Mouse (Mus musculus): ENCODE measurements around the gene Palm3. TPM values are rescaled to one million over a fixed set of nuclear protein-coding genes. Genes with fewer than 3 reads are reported as not detected.

Palm3 gene
- polyA plus RNA-seq, 1 experiment = 2.5 TPM

- Histone ChIP-seq H3K27ac (ENCODE audit: insufficient read depth, low read length) (no peak overlapping the region), H3K4me1 (ENCODE audit: control insufficient read depth, insufficient read depth, low read length) (peaks cover 4% of the 10 kb centered on the region), H3K4me3 (ENCODE audit: insufficient read depth, low read length) (no peak overlapping the region)
- TF ChIP-seq POLR2A (IDR thresholded peaks at IDR 0.05; ENCODE audit: extremely low read depth, insufficient read depth, low read length) (no peak), CTCF (IDR thresholded peaks at IDR 0.05; ENCODE audit: extremely low read depth, insufficient read depth, low read length) (no peak)
Observed at GRCm38 (mm10) chr8:84076849-84077248, 55.6 kb downstream of the Palm3 start.

- Histone ChIP-seq H3K4me1 (ENCODE audit: control insufficient read depth, insufficient read depth, low read length) (no peaks in the 10 kb centered on the region), H3K4me3 (ENCODE audit: insufficient read depth, low read length) (no peak overlapping the region), H3K27ac (ENCODE audit: insufficient read depth, low read length) (no peak overlapping the region)
- TF ChIP-seq CTCF (IDR thresholded peaks at IDR 0.05; ENCODE audit: extremely low read depth, insufficient read depth, low read length) (no peak), POLR2A (IDR thresholded peaks at IDR 0.05; ENCODE audit: extremely low read depth, insufficient read depth, low read length) (no peak)
Observed at GRCm38 (mm10) chr8:84079206-84079605, 57.9 kb downstream of the Palm3 start.

Other genes starting within 250 kb of the Palm3 start
- gene Adgrl1, start 121.4 kb upstream of the Palm3 start, polyA plus RNA-seq (2012; rRNA removed) = 236 and 241 TPM in 2 replicates
- gene Gm10644, start 66.3 kb upstream of the Palm3 start, polyA plus RNA-seq (2012; rRNA removed) = 0.52 and 0.62 TPM in 2 replicates
- 1.2 and 1.4 TPM in 2 replicates for gene Asf1b, start 66.0 kb upstream of the Palm3 start, polyA plus RNA-seq (2012; rRNA removed)
- gene Prkaca, start 48.5 kb upstream of the Palm3 start, polyA plus RNA-seq (2012; rRNA removed) = 181 and 183 TPM in 2 replicates
- gene Samd1, start 23.8 kb upstream of the Palm3 start, polyA plus RNA-seq (2012; rRNA removed) = 42.4 and 48.4 TPM in 2 replicates
- 0.13 and 0.21 TPM in 2 replicates for gene 1700067K01Rik, start 20.0 kb upstream of the Palm3 start, polyA plus RNA-seq (2012; rRNA removed)
- 0.87 and 1.4 TPM in 2 replicates for gene 2210011C24Rik, start 9.3 kb upstream of the Palm3 start, polyA plus RNA-seq (2012; rRNA removed)
- 0.33 and 0.40 TPM in 2 replicates for gene Il27ra, start 21.1 kb downstream of the Palm3 start, polyA plus RNA-seq (2012; rRNA removed)
- gene Rln3, start 23.5 kb downstream of the Palm3 start, polyA plus RNA-seq (2012; rRNA removed) = not detected in 2 replicates
- gene Gm10643, start 43.7 kb downstream of the Palm3 start, polyA plus RNA-seq (2012; rRNA removed) = 3.6 and 3.7 TPM in 2 replicates
- gene Rfx1, start 45.4 kb downstream of the Palm3 start, polyA plus RNA-seq (2012; rRNA removed) = 28.0 and 29.5 TPM in 2 replicates
- gene Dcaf15, start 83.3 kb downstream of the Palm3 start, polyA plus RNA-seq (2012; rRNA removed) = 29.9 and 33.2 TPM in 2 replicates
- gene Podnl1, start 104.5 kb downstream of the Palm3 start, polyA plus RNA-seq (2012; rRNA removed) = not detected in 2 replicates
- 38.0 and 42.3 TPM in 2 replicates for gene Cc2d1a, start 126.5 kb downstream of the Palm3 start, polyA plus RNA-seq (2012; rRNA removed)
- gene 4930432K21Rik, start 126.6 kb downstream of the Palm3 start, polyA plus RNA-seq (2012; rRNA removed) = 2.7 and 3.0 TPM in 2 replicates
- gene Nanos3, start 163.7 kb downstream of the Palm3 start, polyA plus RNA-seq (2012; rRNA removed) = 1.8 and 3.6 TPM in 2 replicates
- 12.2 and 13.6 TPM in 2 replicates for gene Zswim4, start 215.6 kb downstream of the Palm3 start, polyA plus RNA-seq (2012; rRNA removed)
- gene D8Ertd738e, start 228.2 kb downstream of the Palm3 start, polyA plus RNA-seq (2012; rRNA removed) = 202 and 213 TPM in 2 replicates
- gene Mri1, start 235.9 kb downstream of the Palm3 start, polyA plus RNA-seq (2012; rRNA removed) = 25.0 and 25.2 TPM in 2 replicates
- gene Ccdc130, start 248.9 kb downstream of the Palm3 start, polyA plus RNA-seq (2012; rRNA removed) = 42.5 and 45.4 TPM in 2 replicates

Data from cortical plate, adult 2 months (tissue).